Mouse (Mus musculus): ENCODE measurements around the gene Syt13. TPM values are rescaled to one million over a fixed set of nuclear protein-coding genes. Genes with fewer than 3 reads are reported as not detected.
A peak's percentile ranks its signal among the peaks of the same experiment; 100 is the strongest.

Syt13 gene
- total and polyA plus RNA-seq, 3 experiments = not detected

GRCm38 (mm10) chr2:92987901-92988631, 73.2 kb downstream of the Syt13 start:
- dilution Hi-C loops (cut with MboI; ENCODE audit: extremely low pct_ligation_motif_present, extremely low pct_unique_long_range_greater_than_20kb, low sequenced_read_pairs) (no loop called here), in situ Hi-C loops (cut with MboI; ENCODE audit: low pct_ligation_motif_present, low pct_unique_long_range_greater_than_20kb, low sequenced_read_pairs) (no loop called here)
- no peaks in the 10 kb centered on the region for H3K36me3 ChIP-seq (replicated peaks in 1 of 2; ENCODE audit: control insufficient read depth in 1 of 2, insufficient read depth in 1 of 2, low read length in 1 of 2)
- H3K9me3 ChIP-seq (replicated peaks; ENCODE audit: low read length) = no peaks in the 10 kb centered on the region
- no peaks in the 10 kb centered on the region; the same call in 1 of the 2 replicates for H3K79me2 ChIP-seq (replicated peaks; ENCODE audit: control insufficient read depth, extremely low read depth, insufficient read depth, poor library complexity, severe bottlenecking)
- H3K27me3 ChIP-seq (replicated peaks) = peaks cover 89% of the 10 kb centered on the region
- DNase-seq (ENCODE audit: extremely low read depth) = peak; percentile 9
- H3K9ac ChIP-seq (ENCODE audit: insufficient read depth, low read depth) = no peak overlapping the region
- H3K4me2 ChIP-seq (ENCODE audit: insufficient read depth, low read depth, poor library complexity, severe bottlenecking) = no peak overlapping the region
- H3K4me1 ChIP-seq (ENCODE audit: control insufficient read depth in 1 of 2, insufficient read depth in 2 of 2) = no peaks in the 10 kb centered on the region
- H3K27ac ChIP-seq (ENCODE audit: insufficient read depth, low read depth) = no peak overlapping the region
- TF ChIP-seq POLR2AphosphoS2 (IDR thresholded peaks at IDR 0.05; ENCODE audit: low read depth, low read length) (no peak), JUND (conservative IDR thresholded peaks at IDR 0.05; ENCODE audit: low read depth, low read length) (no peak), E2F4 (IDR thresholded peaks at IDR 0.05; ENCODE audit: insufficient replicate concordance, low read depth, low read length) (no peak), POLR2A (IDR thresholded peaks at IDR 0.05; ENCODE audit: low read depth, low read length) (no peak), CTCF (conservative IDR thresholded peaks at IDR 0.05 in 1 of 2, IDR thresholded peaks at IDR 0.05 in 1 of 2; ENCODE audit: low read depth in 2 of 2, low read length in 2 of 2) (peak in 1 of 2 experiments; percentile 45; a peak in 2 of 4 replicates), CHD2 (IDR thresholded peaks at IDR 0.05; ENCODE audit: low read length) (peak; percentile 58; the same call in 1 of the 2 replicates), MXI1 (IDR thresholded peaks at IDR 0.05; ENCODE audit: low read depth, low read length) (no peak), TBP (conservative IDR thresholded peaks at IDR 0.05; ENCODE audit: low read depth, low read length) (no peak), BHLHE40 (IDR thresholded peaks at IDR 0.05; ENCODE audit: low read depth, low read length) (no peak), EP300 (IDR thresholded peaks at IDR 0.05; ENCODE audit: low read length) (no peak), SMC3 (IDR thresholded peaks at IDR 0.05; ENCODE audit: low read depth, low read length) (no peak)
- no peak overlapping the region for H3K4me3 ChIP-seq (replicated peaks in 1 of 3; ENCODE audit: low read depth in 2 of 3, low read length in 2 of 3, poor library complexity in 1 of 3)

DNA sequence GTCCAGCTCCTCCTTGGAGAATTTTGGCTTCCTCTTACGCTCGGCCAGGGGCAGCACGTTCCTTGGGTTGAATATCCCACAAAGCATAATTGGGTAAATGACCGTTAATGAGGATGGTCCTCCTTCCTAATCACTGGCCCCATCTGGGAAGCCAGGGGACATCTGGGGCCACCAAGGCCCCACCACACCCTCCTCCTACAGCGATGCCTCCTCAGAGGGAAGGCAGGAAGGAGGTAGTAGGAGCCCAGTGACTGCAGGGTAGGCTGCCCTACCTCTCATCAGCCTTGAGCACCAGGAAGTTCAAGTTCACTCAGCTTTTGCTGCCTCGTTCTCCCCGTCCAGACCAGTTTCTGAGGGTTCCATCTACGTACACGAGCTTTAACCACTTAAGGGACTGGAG, 74.7 kb downstream of the Syt13 start:
- Histone ChIP-seq H3K4me1 (ENCODE audit: control insufficient read depth in 1 of 2, insufficient read depth in 2 of 2) (no peaks in the 10 kb centered on the region), H3K36me3 (replicated peaks in 1 of 2; ENCODE audit: control insufficient read depth in 1 of 2, insufficient read depth in 1 of 2, low read length in 1 of 2) (no peaks in the 10 kb centered on the region), H3K9me3 (replicated peaks; ENCODE audit: low read length) (no peaks in the 10 kb centered on the region), H3K4me2 (ENCODE audit: insufficient read depth, low read depth, poor library complexity, severe bottlenecking) (no peak overlapping the region), H3K4me3 (replicated peaks in 1 of 3; ENCODE audit: low read depth in 2 of 3, low read length in 2 of 3, poor library complexity in 1 of 3) (no peak overlapping the region), H3K27me3 (replicated peaks) (peaks cover 88% of the 10 kb centered on the region), H3K9ac (ENCODE audit: insufficient read depth, low read depth) (no peak overlapping the region), H3K79me2 (replicated peaks; ENCODE audit: control insufficient read depth, extremely low read depth, insufficient read depth, poor library complexity, severe bottlenecking) (no peaks in the 10 kb centered on the region; the same call in 1 of the 2 replicates), H3K27ac (ENCODE audit: insufficient read depth, low read depth) (no peak overlapping the region)
- TF ChIP-seq TBP (conservative IDR thresholded peaks at IDR 0.05; ENCODE audit: low read depth, low read length) (no peak), CHD2 (IDR thresholded peaks at IDR 0.05; ENCODE audit: low read length) (no peak), PAX5 (IDR thresholded peaks at IDR 0.05; ENCODE audit: low read length) (no peak), NELFE (IDR thresholded peaks at IDR 0.05; ENCODE audit: low read depth, low read length) (no peak), BHLHE40 (IDR thresholded peaks at IDR 0.05; ENCODE audit: low read depth, low read length) (no peak), ZKSCAN1 (IDR thresholded peaks at IDR 0.05; ENCODE audit: borderline replicate concordance, low read depth, low read length) (no peak), NRF1 (IDR thresholded peaks at IDR 0.05; ENCODE audit: low read depth, low read length) (no peak), EP300 (IDR thresholded peaks at IDR 0.05; ENCODE audit: low read length) (no peak), USF1 (IDR thresholded peaks at IDR 0.05; ENCODE audit: low read depth, low read length) (no peak), MYC (IDR thresholded peaks at IDR 0.05; ENCODE audit: low read depth, low read length) (no peak), CTCF (conservative IDR thresholded peaks at IDR 0.05 in 1 of 2, IDR thresholded peaks at IDR 0.05 in 1 of 2; ENCODE audit: low read depth in 2 of 2, low read length in 2 of 2) (no peak), JUN (IDR thresholded peaks at IDR 0.05; ENCODE audit: insufficient read depth, low read depth, low read length) (no peak), POLR2A (IDR thresholded peaks at IDR 0.05; ENCODE audit: low read depth, low read length) (no peak), HCFC1 (IDR thresholded peaks at IDR 0.05; ENCODE audit: low read depth, low read length) (no peak), MAX (IDR thresholded peaks at IDR 0.05; ENCODE audit: low read length) (no peak), UBTF (IDR thresholded peaks at IDR 0.05; ENCODE audit: low read depth, low read length) (no peak), ZMIZ1 (IDR thresholded peaks at IDR 0.05; ENCODE audit: low read depth, low read length) (no peak), JUND (conservative IDR thresholded peaks at IDR 0.05; ENCODE audit: low read depth, low read length) (no peak), MAZ (IDR thresholded peaks at IDR 0.05; ENCODE audit: low read depth, low read length) (no peak), ELF1 (IDR thresholded peaks at IDR 0.05; ENCODE audit: low read depth, low read length) (no peak)
- no peak for DNase-seq (ENCODE audit: extremely low read depth)
- in situ Hi-C loops (cut with MboI; ENCODE audit: low pct_ligation_motif_present, low pct_unique_long_range_greater_than_20kb, low sequenced_read_pairs) (no loop called here), dilution Hi-C loops (cut with MboI; ENCODE audit: extremely low pct_ligation_motif_present, extremely low pct_unique_long_range_greater_than_20kb, low sequenced_read_pairs) (no loop called here)

Data from CH12.LX (cell line).